Mouse (Mus musculus) frontal cortex, postnatal 36 days (tissue): ENCODE data around the gene Mup8.
"Not testable (repeated sequence)": the region's sequence is repeated elsewhere in the genome, so short reads cannot be mapped to it uniquely, and the experiment has no call there.

Source experiments
- DNase-seq, 2 experiments: peaks; one replicate each; pipeline ENCODE4 v3.0.0; 2022; ENCODE audit warnings: low spot score in 2 of 2

Mup8 gene

DNA sequence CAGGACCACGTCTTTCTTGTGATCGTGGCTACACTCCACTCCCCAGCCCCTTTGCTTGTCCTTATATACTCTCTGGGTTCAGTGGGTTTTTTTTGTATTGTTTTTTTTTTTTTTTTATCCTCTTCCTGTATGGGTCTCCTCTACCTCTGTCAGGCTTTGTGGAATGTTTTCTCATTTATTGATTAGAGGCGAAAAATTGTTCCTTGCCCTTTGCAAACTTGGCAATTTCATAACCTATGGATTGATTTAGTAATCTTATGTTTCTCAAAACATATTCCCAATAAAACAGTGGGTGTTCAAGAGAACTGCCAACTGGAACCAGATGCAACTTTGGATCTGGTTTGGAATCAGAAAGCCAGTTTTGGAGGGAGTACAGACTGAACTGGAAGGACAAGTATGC, at the start of gene Mup8:
Gene Mup8, minus strand, starts transcription at position 101 of the 400 bp plus-strand sequence.
- DNase-seq = not testable (repeated sequence)

DNA sequence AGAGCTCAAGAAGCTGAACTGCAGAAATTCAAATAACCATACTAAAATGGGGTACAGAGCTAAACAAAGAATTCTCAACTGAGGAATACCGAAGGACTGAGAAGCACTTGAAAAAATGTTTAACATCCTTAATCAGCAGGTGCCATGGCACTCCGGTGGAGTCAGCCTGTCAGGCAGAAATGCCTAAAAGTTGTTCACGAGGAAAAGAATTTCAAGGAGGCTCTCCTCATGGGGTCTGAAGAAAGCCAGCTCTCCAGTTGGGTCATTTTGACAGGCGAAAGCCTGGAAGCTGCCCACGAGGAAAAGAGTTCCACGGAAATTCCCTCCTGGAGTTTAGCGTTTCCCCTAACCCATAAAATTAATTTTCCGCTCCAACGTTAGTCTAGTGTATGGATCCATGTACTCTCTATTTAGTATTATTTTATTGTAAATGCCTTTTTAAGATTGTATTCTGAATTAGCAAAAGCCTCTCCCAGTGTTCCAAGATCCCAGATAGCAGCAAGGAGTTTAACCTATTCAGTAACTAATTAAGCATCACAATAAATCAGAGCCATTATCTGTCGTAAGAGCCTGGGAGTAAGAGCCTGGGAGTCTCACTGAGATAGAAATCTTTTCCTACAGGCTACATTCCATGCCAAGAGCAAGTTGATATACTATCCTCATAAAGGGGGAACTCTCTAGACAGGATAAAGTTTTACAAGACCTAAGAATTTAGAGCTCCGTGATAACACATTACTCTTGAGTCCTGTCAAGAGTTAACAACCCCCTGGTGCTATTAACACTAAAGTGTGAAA, 43.8 kb upstream of the Mup8 start:
- DNase-seq = not testable (repeated sequence)

DNA sequence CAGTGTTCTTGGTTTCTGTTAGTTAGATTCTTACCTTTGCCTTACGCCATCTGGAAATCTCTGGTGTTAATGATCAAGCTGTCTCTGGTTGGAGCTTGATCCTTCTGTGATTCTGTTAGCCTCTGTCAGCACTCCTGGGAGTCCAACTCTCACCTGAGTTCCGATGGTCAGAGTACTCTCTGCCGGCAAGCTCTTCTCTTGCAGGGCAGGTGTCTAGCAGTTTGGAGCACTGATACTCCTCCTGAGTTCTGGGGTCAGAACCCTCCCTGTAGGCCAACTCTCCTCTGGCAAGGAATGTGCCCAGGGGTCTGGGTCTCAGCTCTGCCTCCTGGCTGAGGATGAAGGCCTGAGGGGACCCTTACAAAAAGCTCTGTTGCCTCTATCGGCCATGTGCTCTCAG, 40.3 kb upstream of the Mup8 start:
- not testable (repeated sequence) for DNase-seq
